Mouse (Mus musculus): ENCODE data around the gene Rab17. TPM values are rescaled to one million over a fixed set of nuclear protein-coding genes. Genes with fewer than 3 reads are reported as not detected.

Gene Rab17
- polyA plus RNA-seq, 1 experiment from 2014 or later = not detected

DNA sequence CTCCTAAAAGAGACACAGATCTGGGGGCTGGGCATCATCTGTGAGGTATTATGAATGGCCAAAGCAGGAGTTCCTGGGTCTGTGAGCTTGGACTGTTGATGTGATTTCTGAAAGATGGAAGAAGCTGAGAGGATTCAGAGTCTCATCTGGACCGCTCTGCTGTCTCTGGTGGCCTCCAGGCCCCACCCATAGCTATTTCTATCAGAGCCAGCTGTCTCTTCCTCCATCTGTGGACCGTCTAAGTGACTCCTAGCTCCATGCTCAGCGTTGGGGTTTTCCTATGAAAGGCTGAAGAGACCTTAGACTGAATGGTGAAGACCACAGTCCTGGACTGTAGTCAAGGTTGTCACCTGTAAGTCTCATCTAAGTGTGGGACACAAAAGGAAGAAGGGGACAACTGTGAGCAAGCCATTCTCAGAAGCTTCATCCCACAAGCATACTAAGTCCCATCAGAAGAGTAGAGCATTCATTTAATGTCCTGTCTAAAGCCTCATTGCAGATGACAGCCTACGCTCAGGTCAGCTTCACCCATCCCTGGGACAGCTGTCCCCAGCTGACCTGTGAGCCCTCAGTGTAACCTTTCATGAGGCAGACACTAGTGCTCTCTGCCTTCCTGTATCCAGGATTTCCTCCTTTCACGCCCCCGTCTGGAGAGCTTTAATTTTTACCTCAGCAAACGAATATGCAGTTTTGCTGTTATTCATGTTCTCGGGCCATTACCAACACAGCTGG lies 34.2 kb upstream of the Rab17 start:
- ATAC-seq (ENCODE audit: low FRiP score, low read depth) = no peak
- H3K4me1 ChIP-seq = peaks cover 15% of the 10 kb centered on the region
- H3K9ac ChIP-seq (replicated peaks) = no peak overlapping the region
- 92% methylated on average over 8 of the region's 8 CpGs for WGBS
- H3K9me3 ChIP-seq = no peaks in the 10 kb centered on the region
- H3K4me3 ChIP-seq = no peak overlapping the region
- no peaks in the 10 kb centered on the region for H3K36me3 ChIP-seq
- no peaks in the 10 kb centered on the region for H3K27me3 ChIP-seq
- no peak overlapping the region for H3K27ac ChIP-seq (replicated peaks)
- no peak overlapping the region for H3K4me2 ChIP-seq (replicated peaks)

DNA sequence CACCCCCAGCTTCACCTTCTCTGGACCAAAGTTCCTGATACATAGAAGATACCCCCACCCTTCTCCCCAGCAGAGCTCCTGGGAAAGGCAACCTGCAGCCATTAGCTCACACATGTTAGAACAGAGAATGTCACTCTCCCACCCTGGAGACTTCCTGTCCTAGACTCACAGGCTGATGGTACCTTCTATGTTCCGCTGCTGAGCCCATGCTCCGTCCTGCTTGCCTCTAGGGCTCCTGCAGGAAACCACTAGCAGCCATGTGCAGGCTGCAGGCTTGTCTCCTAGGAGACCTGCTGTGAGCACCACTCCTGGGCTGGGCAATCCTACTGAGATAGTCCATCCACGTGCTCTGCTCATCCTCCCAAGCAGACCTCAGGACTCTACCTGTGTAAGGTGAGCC lies 33.2 kb upstream of the Rab17 start:
- Histone ChIP-seq H3K27ac (replicated peaks) (no peak overlapping the region), H3K9ac (replicated peaks) (no peak overlapping the region), H3K4me2 (replicated peaks) (no peak overlapping the region), H3K4me3 (no peak overlapping the region), H3K27me3 (peaks cover 8% of the 10 kb centered on the region), H3K4me1 (peaks cover 15% of the 10 kb centered on the region), H3K36me3 (no peaks in the 10 kb centered on the region), H3K9me3 (no peaks in the 10 kb centered on the region)
- WGBS = 90% methylated on average over 3 of the region's 3 CpGs
- no peak for ATAC-seq (ENCODE audit: low FRiP score, low read depth)

GRCm38 (mm10) chr1:91001871-91002539 lies 32.5 kb upstream of the Rab17 start:
- Histone ChIP-seq H3K9ac (replicated peaks) (no peak overlapping the region), H3K4me1 (peaks cover 15% of the 10 kb centered on the region), H3K36me3 (no peaks in the 10 kb centered on the region), H3K4me3 (no peak overlapping the region), H3K27ac (replicated peaks) (no peak overlapping the region), H3K27me3 (peaks cover 14% of the 10 kb centered on the region), H3K9me3 (no peaks in the 10 kb centered on the region), H3K4me2 (replicated peaks) (no peak overlapping the region)
- no peak for ATAC-seq (ENCODE audit: low FRiP score, low read depth)
- WGBS = 88% methylated on average over 3 of the region's 3 CpGs

DNA sequence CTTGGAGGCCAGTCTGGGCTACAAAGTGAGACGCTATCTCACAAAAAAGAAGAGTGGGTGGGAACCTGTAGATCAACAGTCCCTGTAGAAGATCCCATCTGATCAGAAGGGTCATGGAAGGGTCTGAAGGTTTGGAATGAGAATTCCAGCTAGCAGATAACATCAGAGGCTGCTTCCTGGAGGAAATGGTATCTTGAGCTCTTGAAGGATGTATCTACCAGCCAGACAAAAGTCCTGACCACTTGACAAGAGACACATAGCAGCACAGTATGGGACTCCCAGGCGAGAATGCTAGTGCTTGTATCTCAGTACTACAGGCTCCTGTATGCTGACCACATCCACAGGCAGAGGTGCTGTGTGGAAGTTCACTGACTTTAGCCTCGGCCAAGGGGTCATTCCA lies 31.6 kb upstream of the Rab17 start:
- ATAC-seq (ENCODE audit: low FRiP score, low read depth) = no peak
- H3K4me2 ChIP-seq (replicated peaks) = no peak overlapping the region
- peaks cover 19% of the 10 kb centered on the region for H3K27me3 ChIP-seq
- no peak overlapping the region for H3K4me3 ChIP-seq
- H3K36me3 ChIP-seq = no peaks in the 10 kb centered on the region
- no peaks in the 10 kb centered on the region for H3K9me3 ChIP-seq
- peaks cover 15% of the 10 kb centered on the region for H3K4me1 ChIP-seq
- WGBS = 95% methylated on average over 3 of the region's 3 CpGs
- no peak overlapping the region for H3K9ac ChIP-seq (replicated peaks)
- no peak overlapping the region for H3K27ac ChIP-seq (replicated peaks)

GRCm38 (mm10) chr1:90999911-91000601 lies 30.6 kb upstream of the Rab17 start:
- Histone ChIP-seq H3K9ac (replicated peaks) (no peak overlapping the region), H3K27ac (replicated peaks) (no peak overlapping the region), H3K4me2 (replicated peaks) (peak overlapping the region; percentile 98), H3K36me3 (no peaks in the 10 kb centered on the region), H3K27me3 (peaks cover 19% of the 10 kb centered on the region), H3K9me3 (no peaks in the 10 kb centered on the region), H3K4me3 (peak overlapping the region; percentile 75; the same call in 1 of the 2 replicates), H3K4me1 (peaks cover 15% of the 10 kb centered on the region)
- WGBS = 79% methylated on average over 10 of the region's 10 CpGs
- ATAC-seq (ENCODE audit: low FRiP score, low read depth) = no peak

GRCm38 (mm10) chr1:90998891-90999611 lies 29.6 kb upstream of the Rab17 start:
- Histone ChIP-seq H3K4me2 (replicated peaks) (peak overlapping the region; percentile 98), H3K27ac (replicated peaks) (0 out of 2 replicates have a peak overlapping the region, but pooled peaks have one; percentile 12), H3K4me3 (peak overlapping the region; percentile 75), H3K9ac (replicated peaks) (peak overlapping the region; percentile 72), H3K36me3 (no peaks in the 10 kb centered on the region), H3K9me3 (no peaks in the 10 kb centered on the region), H3K4me1 (peaks cover 15% of the 10 kb centered on the region), H3K27me3 (peaks cover 19% of the 10 kb centered on the region)
- peak; percentile 78 for ATAC-seq (ENCODE audit: low FRiP score, low read depth)
- 2% methylated on average over 41 of the region's 41 CpGs for WGBS

DNA sequence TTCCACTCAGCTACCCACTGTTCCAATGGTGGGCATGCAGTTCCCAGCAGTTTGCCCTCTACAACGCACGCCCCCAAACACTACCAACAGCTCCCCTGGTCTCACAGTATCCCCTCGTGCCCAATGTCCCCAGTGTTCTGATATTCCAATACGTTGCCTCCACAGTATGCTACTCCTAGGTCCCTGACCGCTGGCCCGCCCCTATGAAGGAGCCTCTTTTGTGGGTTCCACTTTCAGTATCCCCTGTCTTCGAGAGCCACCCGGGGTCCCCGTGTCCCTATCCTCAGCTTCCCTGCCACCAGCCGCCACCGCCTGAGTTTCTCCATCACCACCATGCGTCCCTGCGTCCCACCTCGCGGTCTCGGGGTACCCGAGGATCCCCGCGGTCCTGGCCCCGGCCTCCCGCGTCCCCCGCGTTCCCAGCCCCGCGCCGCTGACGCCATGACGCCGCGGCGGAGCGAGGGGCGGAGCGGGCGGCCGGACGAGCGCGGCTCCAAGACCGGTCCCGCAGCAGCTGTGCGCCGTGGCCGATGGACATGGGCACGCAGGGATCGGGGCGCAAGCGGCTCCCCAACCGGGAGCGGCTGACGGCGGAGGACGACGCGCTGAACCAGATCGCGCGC lies 28.9 kb upstream of the Rab17 start, which contains the start of gene Lrrfip1:
Lrrfip1 (plus strand) TSS at position 470 of the 623 bp plus-strand sequence.
- peak; percentile 74 for ATAC-seq (ENCODE audit: low FRiP score, low read depth)
- H3K9me3 ChIP-seq = no peaks in the 10 kb centered on the region
- H3K36me3 ChIP-seq = no peaks in the 10 kb centered on the region
- 0 out of 2 replicates have a peak within 1 kb of the TSS, but pooled peaks have one; percentile 12 for H3K27ac ChIP-seq (replicated peaks)
- peaks cover 19% of the 10 kb centered on the region for H3K27me3 ChIP-seq
- peak within 1 kb of the TSS; percentile 75 for H3K4me3 ChIP-seq
- peak within 1 kb of the TSS; percentile 72 for H3K9ac ChIP-seq (replicated peaks)
- peaks cover 15% of the 10 kb centered on the region for H3K4me1 ChIP-seq
- H3K4me2 ChIP-seq (replicated peaks) = peak within 1 kb of the TSS; percentile 98
- 2% methylated on average over 59 of the region's 59 CpGs for WGBS

DNA sequence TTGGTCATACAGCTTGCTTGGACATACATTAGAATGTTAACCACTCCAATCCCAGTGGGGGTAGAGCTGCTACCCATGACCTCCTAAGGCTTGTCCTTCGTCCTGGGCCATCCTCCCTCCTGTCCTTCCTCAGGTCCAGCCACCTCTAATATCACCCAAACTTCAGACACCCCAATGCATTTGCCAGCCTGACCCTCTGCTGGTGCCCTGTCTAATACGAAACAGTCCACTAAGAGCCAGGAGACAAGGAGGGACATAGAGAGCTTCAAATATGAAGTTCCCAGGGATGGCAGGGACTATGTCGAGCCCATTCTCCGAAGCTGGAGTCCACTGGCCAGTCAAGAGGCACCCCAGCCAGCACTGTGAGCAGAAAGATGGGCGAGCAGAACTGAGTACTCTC lies 28.2 kb upstream of the Rab17 start:
- Histone ChIP-seq H3K9me3 (no peaks in the 10 kb centered on the region), H3K27ac (replicated peaks) (no peak overlapping the region), H3K9ac (replicated peaks) (no peak overlapping the region), H3K36me3 (no peaks in the 10 kb centered on the region), H3K4me2 (replicated peaks) (peak overlapping the region; percentile 98; the same call in 1 of the 2 replicates), H3K27me3 (peaks cover 19% of the 10 kb centered on the region), H3K4me1 (peaks cover 15% of the 10 kb centered on the region), H3K4me3 (0 out of 2 replicates have a peak overlapping the region, but pooled peaks have one; percentile 75)
- ATAC-seq (ENCODE audit: low FRiP score, low read depth) = no peak
- WGBS = 87% methylated on average over 5 of the region's 5 CpGs

DNA sequence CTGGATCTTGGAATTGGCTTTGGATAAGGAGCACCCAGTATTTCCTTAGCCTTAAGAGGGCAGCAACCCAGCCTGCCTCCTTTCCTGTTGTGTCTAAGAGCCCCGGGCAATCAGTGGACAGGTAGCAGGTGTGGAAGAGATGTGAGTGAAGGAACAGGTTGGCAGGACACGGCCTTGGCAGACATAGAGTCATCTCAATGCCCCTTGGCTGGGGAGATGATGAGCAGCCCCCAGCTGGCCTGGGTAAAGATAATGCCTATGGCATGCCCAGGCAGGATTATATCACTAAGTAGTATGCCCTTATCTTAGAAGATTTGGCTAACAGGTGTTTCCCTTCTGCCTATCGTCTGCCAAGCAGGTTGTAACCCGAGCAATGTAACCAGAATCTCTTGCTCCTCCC lies 27.7 kb upstream of the Rab17 start:
- H3K4me1 ChIP-seq = peaks cover 15% of the 10 kb centered on the region
- no peak overlapping the region for H3K4me3 ChIP-seq
- ATAC-seq (ENCODE audit: low FRiP score, low read depth) = no peak
- no peak overlapping the region for H3K27ac ChIP-seq (replicated peaks)
- H3K36me3 ChIP-seq = no peaks in the 10 kb centered on the region
- no peak overlapping the region for H3K9ac ChIP-seq (replicated peaks)
- peaks cover 19% of the 10 kb centered on the region for H3K27me3 ChIP-seq
- H3K4me2 ChIP-seq (replicated peaks) = no peak overlapping the region
- 80% methylated on average over 4 of the region's 4 CpGs for WGBS
- no peaks in the 10 kb centered on the region for H3K9me3 ChIP-seq

- Histone ChIP-seq H3K36me3 (no peaks in the 10 kb centered on the region), H3K9me3 (no peaks in the 10 kb centered on the region), H3K27ac (replicated peaks) (no peak overlapping the region), H3K4me2 (replicated peaks) (no peak overlapping the region), H3K4me3 (no peak overlapping the region), H3K27me3 (peaks cover 19% of the 10 kb centered on the region), H3K4me1 (peaks cover 15% of the 10 kb centered on the region), H3K9ac (replicated peaks) (no peak overlapping the region)
- WGBS = 88% methylated on average over 1 of the region's 1 CpGs
- no peak for ATAC-seq (ENCODE audit: low FRiP score, low read depth)
Measured at GRCm38 (mm10) chr1:90995916-90996315, 26.5 kb upstream of the Rab17 start.

- 77% methylated on average over 3 of the region's 3 CpGs for WGBS
Measured at GRCm38 (mm10) chr1:90981346-90981745, 11.9 kb upstream of the Rab17 start.

More at GRCm38 (mm10) chr1:90981346-90981745, 11.9 kb upstream of the Rab17 start:
- no peak for ATAC-seq (ENCODE audit: low FRiP score, low read depth)
- H3K9me3 ChIP-seq = no peaks in the 10 kb centered on the region
- H3K27me3 ChIP-seq = no peaks in the 10 kb centered on the region
- no peak overlapping the region for H3K4me2 ChIP-seq (replicated peaks)
- H3K36me3 ChIP-seq = no peaks in the 10 kb centered on the region
- H3K9ac ChIP-seq (replicated peaks) = no peak overlapping the region
- no peaks in the 10 kb centered on the region for H3K4me1 ChIP-seq
- no peak overlapping the region for H3K4me3 ChIP-seq
- H3K27ac ChIP-seq (replicated peaks) = no peak overlapping the region

Data from midbrain, embryonic 12.5 days (tissue).